Mouse (Mus musculus): ENCODE data around the gene Tbc1d1.

- TF ChIP-seq CTCF (IDR thresholded peaks at IDR 0.05; ENCODE audit: insufficient read depth, low read length) (no peak), POLR2A (IDR thresholded peaks at IDR 0.05; ENCODE audit: borderline replicate concordance, extremely low read depth, low read depth, low read length) (no peak)
These were observed 125.6 kb downstream of the Tbc1d1 start for GRCm38 (mm10) chr5:64281674-64282073.

Data from lung, adult 2 months (tissue).